Mouse (Mus musculus) heart, adult 10 weeks (tissue): Measurements from ENCODE around the gene Taf6l. TPM values are rescaled to one million over a fixed set of nuclear protein-coding genes. Genes with fewer than 3 reads are reported as not detected.

Experiments used
- polyA plus RNA-seq: library from polyadenylated mRNA; stranded (reverse); fragments of 350-450 nt; fragmentation: Illumina TruSeq; extraction: RNeasy Lipid Tissue Mini Kit (QIAGEN cat#74804); gene quantifications from one replicate; pipeline ENCODE4 v1.2.3, GENCODE M21; 2014; ENCODE audit warnings: low read depth, low replicate concordance

The Taf6l gene
- polyA plus RNA-seq, 1 experiment from 2014 or later = 4.8 TPM

Other genes with a start within 250 kb of the Taf6l start
- gene Slc22a8, start 195.2 kb downstream of the Taf6l start, polyA plus RNA-seq = 0.65 TPM
- not detected for gene Slc22a6, start 168.4 kb downstream of the Taf6l start, polyA plus RNA-seq
- gene Chrm1, start 122.6 kb downstream of the Taf6l start, polyA plus RNA-seq = not detected
- gene Slc3a2, start 63.0 kb downstream of the Taf6l start, polyA plus RNA-seq = 53.3 TPM
- 21.9 TPM for gene Wdr74, start 50.6 kb downstream of the Taf6l start, polyA plus RNA-seq
- not detected for gene 1700092M07Rik, start 45.7 kb downstream of the Taf6l start, polyA plus RNA-seq
- 51.6 TPM for gene Stx5a, start 45.0 kb downstream of the Taf6l start, polyA plus RNA-seq
- 80.9 TPM for gene Nxf1, start 29.3 kb downstream of the Taf6l start, polyA plus RNA-seq
- gene Tmem223, start 15.4 kb downstream of the Taf6l start, polyA plus RNA-seq = 132 TPM
- 18.0 TPM for gene Tmem179b, start 11.9 kb downstream of the Taf6l start, polyA plus RNA-seq
- 84.7 TPM for gene Polr2g, start 12.2 kb upstream of the Taf6l start, polyA plus RNA-seq
- 1.9 TPM for gene Zbtb3, start 16.1 kb upstream of the Taf6l start, polyA plus RNA-seq
- 19.7 TPM for gene Ttc9c, start 32.9 kb upstream of the Taf6l start, polyA plus RNA-seq
- 53.1 TPM for gene Hnrnpul2, start 33.6 kb upstream of the Taf6l start, polyA plus RNA-seq
- not detected for gene AC129217.1, start 43.4 kb upstream of the Taf6l start, polyA plus RNA-seq
- gene Bscl2, start 51.0 kb upstream of the Taf6l start, polyA plus RNA-seq = 28.4 TPM
- gene Gng3, start 52.8 kb upstream of the Taf6l start, polyA plus RNA-seq = not detected
- 3.0 TPM for gene Lrrn4cl, start 64.4 kb upstream of the Taf6l start, polyA plus RNA-seq
- 129 TPM for gene Ubxn1, start 85.1 kb upstream of the Taf6l start, polyA plus RNA-seq
- 58.9 TPM for gene Uqcc3, start 94.5 kb upstream of the Taf6l start, polyA plus RNA-seq
- gene Lbhd1, start 97.3 kb upstream of the Taf6l start, polyA plus RNA-seq = 0.76 TPM
- gene Gm49403, start 97.5 kb upstream of the Taf6l start, polyA plus RNA-seq = not detected
- gene 1810009A15Rik, start 102.4 kb upstream of the Taf6l start, polyA plus RNA-seq = 33.7 TPM
- not detected for gene Gm49416, start 102.5 kb upstream of the Taf6l start, polyA plus RNA-seq
- 8.8 TPM for gene Ints5, start 106.6 kb upstream of the Taf6l start, polyA plus RNA-seq
- gene Ganab, start 111.7 kb upstream of the Taf6l start, polyA plus RNA-seq = 55.4 TPM
- 39.6 TPM for gene B3gat3, start 134.0 kb upstream of the Taf6l start, polyA plus RNA-seq
- gene Rom1, start 142.9 kb upstream of the Taf6l start, polyA plus RNA-seq = 19.5 TPM
- 11.8 TPM for gene Eml3, start 143.1 kb upstream of the Taf6l start, polyA plus RNA-seq
- gene Mta2, start 155.5 kb upstream of the Taf6l start, polyA plus RNA-seq = 34.6 TPM
- 9.8 TPM for gene Tut1, start 167.4 kb upstream of the Taf6l start, polyA plus RNA-seq
- gene Eef1g, start 180.6 kb upstream of the Taf6l start, polyA plus RNA-seq = 285 TPM
- 84.3 TPM for gene Ahnak, start 202.9 kb upstream of the Taf6l start, polyA plus RNA-seq